Mouse (Mus musculus) testis, adult 2 months (tissue): ENCODE results near the gene Cel.

Experiments used
- CTCF ChIP-seq: fragments of 200-500 bp; IDR thresholded peaks from 2 replicates; pipeline ENCODE4 v1.5.1; 2012; ENCODE audit warnings: low read depth, mild to moderate bottlenecking, inconsistent platforms, low read length, moderate library complexity; ENCODE audit not compliant: control insufficient read depth, insufficient read depth, insufficient replicate concordance
- POLR2A ChIP-seq: fragments of 200-500 bp; IDR thresholded peaks from 2 replicates; pipeline ENCODE4 v1.6.1; 2012; ENCODE audit warnings: low read depth, mild to moderate bottlenecking, inconsistent platforms, low read length, moderate library complexity; ENCODE audit not compliant: control insufficient read depth

DNA sequence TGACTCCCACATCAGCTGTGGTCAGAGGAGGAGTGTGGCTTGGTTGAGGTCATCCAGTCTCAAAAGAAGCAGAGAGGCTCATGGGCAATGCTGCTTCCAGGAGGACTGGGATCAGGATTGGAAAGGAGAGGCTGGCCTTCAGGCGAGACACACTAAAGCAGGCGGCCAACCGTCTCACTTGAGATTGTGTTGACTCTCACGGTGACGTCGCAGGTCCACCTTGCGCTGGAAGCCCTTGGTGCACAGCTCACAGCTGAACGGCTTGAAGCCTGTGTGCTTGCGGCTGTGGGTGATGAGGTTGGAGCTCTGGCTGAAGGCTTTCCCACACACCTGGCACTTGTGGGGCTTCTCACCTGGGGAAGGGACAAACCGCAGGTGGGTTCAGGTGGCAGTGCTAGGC, 46.6 kb upstream of the Cel start:
- TF ChIP-seq CTCF (no peak), POLR2A (no peak)
